Mouse (Mus musculus) kidney, embryonic 14.5 days (tissue): ENCODE data around the gene Anxa6. TPM values are rescaled to one million over a fixed set of nuclear protein-coding genes. Genes with fewer than 3 reads are reported as not detected.

Experiments
- ATAC-seq: fragments of 200-750 bp; cut with Nextera tagmentation; 2 replicates; pipeline ENCODE4 v1.8.0; 2017; ENCODE audit warnings: moderate number of reproducible peaks, mild to moderate bottlenecking, moderate TSS enrichment, moderate library complexity; ENCODE audit not compliant: low FRiP score, low TSS enrichment
- H3K27ac ChIP-seq: fragments of 300-500 bp; sonication (generic); 2 replicates; pipeline ENCODE4 v1.5.1; 2014; ENCODE audit warnings: low read depth, mild to moderate bottlenecking, low read length, moderate library complexity, mixed read lengths
- H3K27me3 ChIP-seq: fragments of 300-500 bp; sonication (generic); 2 replicates; pipeline ENCODE4 v1.6.1; 2014; ENCODE audit warnings: mild to moderate bottlenecking, low read length; ENCODE audit not compliant: control insufficient read depth, insufficient read depth
- H3K36me3 ChIP-seq: fragments of 300-500 bp; sonication (generic); 2 replicates; pipeline ENCODE4 v1.6.1; 2014; ENCODE audit warnings: low read length, mixed read lengths; ENCODE audit not compliant: control insufficient read depth, insufficient read depth
- H3K4me1 ChIP-seq: fragments of 300-500 bp; sonication (generic); 2 replicates; pipeline ENCODE4 v1.6.1; 2014; ENCODE audit warnings: low read length, mixed read lengths; ENCODE audit not compliant: control insufficient read depth, insufficient read depth
- H3K4me2 ChIP-seq: fragments of 300-500 bp; sonication (generic); replicated peaks from 2 replicates; pipeline ENCODE4 v1.6.1; 2014; ENCODE audit warnings: low read depth, mild to moderate bottlenecking, low read length
- H3K4me3 ChIP-seq: fragments of 300-500 bp; sonication (generic); 2 replicates; pipeline ENCODE4 v1.5.1; 2014; ENCODE audit warnings: mild to moderate bottlenecking, low read length
- H3K9ac ChIP-seq: fragments of 300-500 bp; sonication (generic); 2 replicates; pipeline ENCODE4 v1.6.1; 2014; ENCODE audit warnings: low read depth, mild to moderate bottlenecking, low read length, moderate library complexity
- H3K9me3 ChIP-seq: fragments of 300-500 bp; sonication (generic); 2 replicates; pipeline ENCODE4 v1.6.1; 2016; ENCODE audit warnings: low read length; ENCODE audit not compliant: control insufficient read depth
- WGBS: fragments of 180-500 bp; shearing (Covaris S2); extraction: QIAGEN DNeasy Blood & Tissue Kit; methylation state at CpG from one replicate; pipeline ENCODE4 v1.1.7; 2014; 5-methylcytosine and 5-hydroxymethylcytosine counted together
- polyA plus RNA-seq: library from polyadenylated mRNA; unstranded; fragments of >200 nt; fragmentation: Nextera tagmentation; extraction: Ambion mirVana; gene quantifications from 2 replicates; pipeline ENCODE4 v1.2.1, GENCODE M21; 2014

The Anxa6 gene
- polyA plus RNA-seq, 1 experiment from 2014 or later: 174 TPM

DNA sequence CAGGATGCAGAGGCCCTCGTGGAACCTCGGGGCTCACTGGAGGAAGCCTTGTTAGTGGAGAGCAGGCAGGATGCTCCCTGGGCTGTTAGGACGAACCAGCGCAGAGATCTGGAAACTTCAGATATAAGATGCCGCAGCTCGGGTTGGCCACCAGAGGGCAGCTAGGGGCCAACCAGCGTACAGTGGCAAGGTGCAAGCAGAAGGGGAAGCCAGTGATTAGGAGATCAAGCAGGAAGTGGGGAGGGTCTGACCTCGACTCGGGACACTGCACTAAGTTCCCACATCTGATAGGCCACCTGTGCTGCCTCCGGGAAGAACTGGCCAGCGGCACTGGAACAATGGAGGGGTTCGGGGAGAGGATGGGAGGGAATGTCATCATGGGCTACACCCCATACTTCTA, 35.0 kb downstream of the Anxa6 start:
- no peak overlapping the region for H3K4me2 ChIP-seq
- H3K4me3 ChIP-seq: no peak overlapping the region
- H3K27me3 ChIP-seq: no peaks in the 10 kb centered on the region
- WGBS: 3% methylated on average over 12 of the region's 12 CpGs
- peak; percentile 82 for ATAC-seq
- H3K9me3 ChIP-seq: peaks cover 7% of the 10 kb centered on the region; the same call in 1 of the 2 replicates
- H3K4me1 ChIP-seq: no peaks in the 10 kb centered on the region
- no peak overlapping the region for H3K27ac ChIP-seq
- H3K9ac ChIP-seq: no peak overlapping the region
- H3K36me3 ChIP-seq: peaks cover 55% of the 10 kb centered on the region

DNA sequence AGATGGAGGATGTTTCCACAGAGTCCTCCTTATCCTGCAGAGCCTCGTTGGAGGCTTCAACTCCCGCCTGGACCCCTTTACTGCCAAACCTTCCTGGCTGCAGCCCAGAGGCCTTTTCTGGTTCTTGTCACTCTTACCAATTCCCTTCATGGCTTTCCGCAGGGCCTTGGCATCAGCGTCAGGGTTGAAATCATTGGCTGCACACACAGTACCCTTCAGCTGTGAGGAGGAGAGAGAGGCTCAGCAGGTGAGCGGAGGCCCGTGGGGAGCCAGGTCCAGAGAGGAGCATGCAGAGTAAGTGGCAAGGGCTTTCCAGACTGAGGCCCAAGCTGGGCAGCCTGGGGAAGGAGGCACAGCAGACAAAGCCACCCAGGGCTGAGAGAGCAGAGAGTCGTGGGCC, 37.1 kb downstream of the Anxa6 start:
- no peaks in the 10 kb centered on the region for H3K4me1 ChIP-seq
- no peak for ATAC-seq
- no peak overlapping the region for H3K4me2 ChIP-seq
- WGBS: 74% methylated on average over 7 of the region's 7 CpGs
- no peaks in the 10 kb centered on the region for H3K27me3 ChIP-seq
- no peak overlapping the region for H3K9ac ChIP-seq
- H3K9me3 ChIP-seq: peaks cover 4% of the 10 kb centered on the region; the same call in 1 of the 2 replicates
- peaks cover 54% of the 10 kb centered on the region for H3K36me3 ChIP-seq
- H3K27ac ChIP-seq: no peak overlapping the region
- H3K4me3 ChIP-seq: no peak overlapping the region

DNA sequence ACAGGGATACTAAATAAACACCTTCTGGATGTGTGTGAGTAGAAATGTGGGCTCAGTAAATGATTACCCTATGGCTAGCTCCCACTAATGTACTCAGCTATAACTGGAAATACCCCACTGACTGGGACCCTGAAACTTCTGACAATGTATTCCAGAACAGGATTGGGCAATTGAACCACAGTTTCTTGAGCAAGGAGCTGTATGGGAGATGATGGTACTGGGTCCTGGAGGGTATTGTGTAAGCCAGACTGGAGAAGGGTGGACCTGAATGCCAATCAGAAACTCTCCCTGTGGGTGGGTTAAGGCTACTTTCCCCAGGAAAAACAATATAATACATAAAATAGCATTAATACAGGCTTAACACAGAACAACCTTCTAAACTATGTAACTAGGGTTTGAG, 43.3 kb downstream of the Anxa6 start:
- Histone ChIP-seq H3K9me3 (no peaks in the 10 kb centered on the region), H3K4me2 (no peak overlapping the region), H3K4me3 (no peak overlapping the region), H3K9ac (no peak overlapping the region), H3K36me3 (peaks cover 59% of the 10 kb centered on the region), H3K27ac (no peak overlapping the region), H3K4me1 (no peaks in the 10 kb centered on the region), H3K27me3 (no peaks in the 10 kb centered on the region)
- ATAC-seq: no peak

DNA sequence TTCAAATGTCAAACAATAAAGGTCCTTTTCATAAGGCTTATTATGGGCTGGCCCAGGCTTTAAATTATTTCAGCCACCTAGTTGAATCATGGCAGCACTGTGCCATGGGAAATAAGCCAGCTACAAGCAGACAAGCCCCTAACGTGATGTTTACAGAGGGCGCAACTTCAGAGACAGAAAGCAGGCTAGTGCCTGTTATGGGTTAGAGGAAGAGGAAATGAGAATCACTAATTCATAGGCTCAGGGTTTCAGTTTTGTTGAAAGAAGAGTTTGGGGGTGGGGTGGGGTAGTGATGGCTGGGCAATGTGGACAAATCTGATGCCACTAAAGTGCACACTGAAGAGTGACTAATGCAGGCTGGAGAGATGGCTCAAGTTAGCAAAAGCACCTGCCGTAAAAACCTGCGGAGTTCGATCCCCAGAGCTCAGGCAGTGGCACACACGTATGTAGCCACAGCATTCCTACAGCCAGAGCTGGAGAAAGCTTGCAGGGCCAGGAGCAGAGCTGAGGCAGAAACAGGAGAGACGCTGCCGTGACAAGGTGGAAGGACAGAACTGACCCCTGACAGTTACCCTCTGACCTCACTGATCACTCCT, 44.4 kb downstream of the Anxa6 start:
- no peaks in the 10 kb centered on the region for H3K9me3 ChIP-seq
- H3K4me1 ChIP-seq: no peaks in the 10 kb centered on the region
- peaks cover 54% of the 10 kb centered on the region for H3K36me3 ChIP-seq
- H3K9ac ChIP-seq: no peak overlapping the region
- no peak overlapping the region for H3K27ac ChIP-seq
- ATAC-seq: no peak
- no peaks in the 10 kb centered on the region for H3K27me3 ChIP-seq
- 71% methylated on average over 8 of the region's 8 CpGs for WGBS
- H3K4me2 ChIP-seq: no peak overlapping the region
- H3K4me3 ChIP-seq: no peak overlapping the region

DNA sequence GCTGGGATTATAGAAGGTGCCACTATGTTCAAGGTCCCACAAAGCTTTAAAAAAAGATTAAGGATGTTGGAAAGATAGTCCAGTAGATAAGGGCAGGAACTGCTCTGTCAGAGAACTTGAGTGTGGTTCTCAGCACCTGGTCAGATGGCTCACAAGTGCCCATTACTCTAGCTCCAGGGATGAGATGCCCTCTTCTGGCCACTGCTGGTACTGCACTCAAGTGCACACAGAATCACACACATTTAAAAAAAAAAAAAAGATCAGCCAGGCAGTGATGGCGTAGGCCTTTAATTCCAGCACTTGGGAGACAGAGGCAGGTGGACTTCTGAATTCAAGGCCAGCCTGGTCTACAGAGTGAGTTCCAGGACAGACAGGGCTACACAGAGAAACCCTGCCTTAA, 45.3 kb downstream of the Anxa6 start:
- Histone ChIP-seq H3K27me3 (no peaks in the 10 kb centered on the region), H3K4me1 (no peaks in the 10 kb centered on the region), H3K9ac (no peak overlapping the region), H3K9me3 (no peaks in the 10 kb centered on the region), H3K4me2 (no peak overlapping the region), H3K4me3 (no peak overlapping the region), H3K27ac (no peak overlapping the region), H3K36me3 (peaks cover 56% of the 10 kb centered on the region)
- WGBS: 95% methylated on average over 1 of the region's 1 CpGs
- ATAC-seq: no peak

DNA sequence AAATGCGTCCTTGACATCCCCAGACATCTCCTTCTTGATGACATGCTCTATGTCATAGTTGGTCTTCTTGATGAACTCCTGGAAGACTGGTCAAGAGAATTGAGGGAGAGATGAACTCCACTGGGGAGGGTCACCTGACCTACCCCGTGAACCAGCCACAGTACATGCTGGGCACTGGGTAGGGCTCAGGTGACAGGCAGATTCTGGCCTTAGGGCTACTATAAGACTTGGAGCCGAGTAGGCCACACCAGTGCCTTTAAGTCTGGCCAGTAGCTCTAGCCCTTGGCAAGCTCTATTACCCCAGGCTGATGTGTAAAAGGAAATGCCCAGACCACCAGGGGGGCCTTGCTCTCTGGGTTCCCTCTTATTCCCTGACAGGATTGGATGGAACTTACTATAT, 48.2 kb downstream of the Anxa6 start:
- Histone ChIP-seq H3K27me3 (no peaks in the 10 kb centered on the region), H3K27ac (no peak overlapping the region), H3K4me3 (no peak overlapping the region), H3K36me3 (peaks cover 56% of the 10 kb centered on the region), H3K4me1 (no peaks in the 10 kb centered on the region), H3K9ac (no peak overlapping the region), H3K9me3 (no peaks in the 10 kb centered on the region), H3K4me2 (no peak overlapping the region)
- 0 out of 2 replicates have a peak, but pooled peaks have one; percentile 40 for ATAC-seq
- 64% methylated on average over 3 of the region's 3 CpGs for WGBS

DNA sequence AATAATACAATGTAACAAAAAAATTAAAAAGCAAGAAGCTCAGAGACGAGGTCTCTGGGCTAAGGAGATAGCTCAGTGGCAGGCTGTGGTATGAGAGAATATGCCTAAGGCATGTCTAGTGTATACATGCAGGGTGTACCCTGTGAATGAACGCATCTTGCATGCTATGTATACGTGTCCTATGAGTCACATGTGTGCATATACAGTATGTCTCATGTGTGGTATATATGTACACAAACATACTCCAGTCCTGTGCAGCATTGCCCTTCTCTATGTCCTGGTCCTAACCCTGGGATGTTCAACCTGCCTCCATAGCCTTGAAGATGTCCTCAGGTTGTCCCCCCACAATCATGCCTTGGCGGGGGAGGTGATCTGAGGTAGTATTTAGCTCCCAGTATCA, 48.7 kb downstream of the Anxa6 start:
- Histone ChIP-seq H3K4me2 (no peak overlapping the region), H3K27me3 (no peaks in the 10 kb centered on the region), H3K36me3 (peaks cover 55% of the 10 kb centered on the region), H3K4me1 (no peaks in the 10 kb centered on the region), H3K27ac (no peak overlapping the region), H3K9ac (no peak overlapping the region), H3K9me3 (no peaks in the 10 kb centered on the region), H3K4me3 (no peak overlapping the region)
- 60% methylated on average over 4 of the region's 4 CpGs for WGBS
- peak; percentile 48; the same call in 1 of the 2 replicates for ATAC-seq

DNA sequence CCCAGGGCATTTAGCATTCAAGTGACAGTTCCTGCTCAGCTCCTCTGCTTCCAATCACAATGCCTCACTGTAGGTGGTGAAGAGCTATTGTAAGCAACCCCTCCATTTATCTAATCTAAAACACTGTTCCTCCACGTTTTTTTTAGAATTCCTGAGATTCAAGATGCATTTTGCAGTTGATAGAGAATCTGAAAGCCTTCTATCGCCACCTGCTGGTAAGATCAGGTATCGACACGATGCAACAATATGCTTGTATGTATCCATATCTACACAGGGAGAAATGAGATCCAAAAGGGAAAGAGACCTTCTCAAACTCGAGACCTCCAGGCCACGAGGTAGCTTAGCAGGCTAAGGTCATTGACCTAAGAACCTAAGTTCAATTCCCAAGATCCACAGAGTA, 49.2 kb downstream of the Anxa6 start:
- H3K27ac ChIP-seq: no peak overlapping the region
- under 1% methylated on average over 6 of the region's 6 CpGs for WGBS
- no peak overlapping the region for H3K9ac ChIP-seq
- no peaks in the 10 kb centered on the region for H3K4me1 ChIP-seq
- H3K27me3 ChIP-seq: no peaks in the 10 kb centered on the region
- H3K4me3 ChIP-seq: no peak overlapping the region
- no peaks in the 10 kb centered on the region for H3K9me3 ChIP-seq
- peaks cover 56% of the 10 kb centered on the region; the same call in 1 of the 2 replicates for H3K36me3 ChIP-seq
- 0 out of 2 replicates have a peak, but pooled peaks have one; percentile 8 for ATAC-seq
- no peak overlapping the region for H3K4me2 ChIP-seq

DNA sequence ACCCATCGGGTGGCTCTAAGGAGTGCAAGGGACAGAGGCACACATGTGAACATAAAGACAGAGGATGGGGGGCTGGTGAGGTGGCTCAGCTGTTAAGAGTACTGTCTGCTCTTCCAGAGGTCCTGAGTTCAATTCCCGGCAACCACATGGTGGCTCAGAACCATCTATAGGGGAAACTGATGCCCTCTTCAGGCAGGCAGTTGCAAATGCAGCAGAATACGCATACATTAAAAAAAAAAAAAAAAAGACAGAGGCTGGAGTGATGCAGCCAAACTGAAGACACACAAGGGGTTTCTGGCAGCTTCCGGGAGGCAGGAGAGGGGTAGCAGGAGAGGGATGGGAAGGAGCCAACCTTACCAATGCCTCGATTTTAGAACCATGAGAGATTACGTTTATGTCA, 50.7 kb downstream of the Anxa6 start:
- WGBS: 87% methylated on average over 6 of the region's 6 CpGs
- Histone ChIP-seq H3K36me3 (peaks cover 51% of the 10 kb centered on the region; the same call in 1 of the 2 replicates), H3K4me2 (no peak overlapping the region), H3K9ac (no peak overlapping the region), H3K9me3 (no peaks in the 10 kb centered on the region), H3K27ac (no peak overlapping the region), H3K4me3 (no peak overlapping the region), H3K4me1 (no peaks in the 10 kb centered on the region), H3K27me3 (no peaks in the 10 kb centered on the region)
- no peak for ATAC-seq
